Mouse (Mus musculus): ENCODE measurements around the gene Psg28.
"Not testable (repeated sequence)": the region's sequence is repeated elsewhere in the genome, so short reads cannot be mapped to it uniquely, and the experiment has no call there.

Psg28 gene

DNA sequence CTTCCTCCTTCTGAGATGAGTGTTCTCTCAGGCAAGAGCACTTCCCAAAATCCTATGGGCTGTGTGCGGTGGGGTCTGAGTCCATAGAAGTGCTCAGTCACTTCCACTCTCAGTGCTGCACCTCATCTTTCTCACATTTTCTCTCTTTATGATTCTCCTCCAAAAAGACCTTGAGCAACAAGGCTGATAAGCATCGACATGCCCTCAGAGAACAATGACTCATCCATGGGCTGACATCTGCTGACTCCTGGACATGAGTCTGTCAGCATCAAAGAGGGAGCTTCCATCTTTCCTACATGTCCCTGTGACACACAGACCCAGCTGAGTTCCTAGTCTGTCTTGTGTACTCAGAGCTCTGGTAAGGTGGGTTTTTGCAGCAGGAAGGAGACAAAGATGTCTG is at the start of gene Psg28:
Psg28 (minus strand) TSS at position 101 of the 400 bp plus-strand sequence.
- not testable (repeated sequence) for DNase-seq

DNA sequence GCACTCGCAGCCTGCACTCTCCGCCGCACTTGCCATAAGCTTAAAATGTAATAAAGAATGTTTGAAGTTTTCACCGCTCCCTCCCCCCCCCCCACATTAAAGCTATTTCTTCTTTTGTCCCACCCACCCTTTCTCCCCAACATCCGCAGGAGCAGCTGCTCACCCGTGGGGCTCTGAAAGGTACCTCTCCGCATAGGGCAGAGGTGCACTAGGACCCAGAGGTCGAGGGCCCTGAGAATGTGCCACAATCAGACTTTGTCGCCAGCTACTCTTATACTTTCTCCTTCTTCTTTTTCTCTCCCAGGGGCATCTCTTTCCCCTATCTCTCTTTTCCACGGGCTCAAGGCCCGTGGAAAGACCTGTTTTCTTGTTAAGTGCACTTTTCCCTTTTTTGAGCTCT is 28.4 kb downstream of the Psg28 start:
- no peak for DNase-seq

DNA sequence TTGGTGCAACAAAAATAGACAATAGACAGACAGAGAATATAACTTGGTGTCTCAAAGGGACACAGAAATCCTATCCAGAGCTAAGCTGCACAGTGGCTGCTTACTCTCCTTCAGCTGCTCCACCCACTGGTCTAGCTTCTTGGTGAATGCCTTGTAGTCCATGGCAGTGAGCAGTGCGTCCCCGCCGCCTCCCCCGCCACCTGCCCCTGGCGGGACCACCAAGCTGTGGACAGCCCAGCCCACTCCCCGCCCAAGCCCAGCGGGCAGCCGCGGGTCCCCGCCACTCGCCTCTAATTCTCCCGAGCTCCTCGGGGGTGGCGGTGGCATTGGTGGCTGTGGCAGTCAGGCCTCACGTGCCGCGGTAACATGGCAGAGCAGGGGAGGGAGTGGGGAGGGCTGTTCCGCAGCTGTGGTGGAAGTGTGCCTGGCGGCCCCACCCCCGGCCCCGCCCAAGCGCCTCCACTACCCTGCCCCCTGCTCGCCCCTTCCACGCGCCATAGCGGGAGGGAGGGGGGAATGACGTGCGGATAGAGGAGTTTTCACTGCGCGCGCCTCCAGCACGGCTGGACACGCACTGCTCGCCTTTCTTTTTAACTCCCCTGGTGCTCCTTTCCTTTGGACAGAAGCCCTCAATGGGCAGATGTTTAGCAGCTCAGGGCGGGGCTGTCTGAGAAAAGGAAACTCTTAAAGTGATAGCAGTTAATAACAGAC is 29.2 kb downstream of the Psg28 start:
- no peak for DNase-seq

DNA sequence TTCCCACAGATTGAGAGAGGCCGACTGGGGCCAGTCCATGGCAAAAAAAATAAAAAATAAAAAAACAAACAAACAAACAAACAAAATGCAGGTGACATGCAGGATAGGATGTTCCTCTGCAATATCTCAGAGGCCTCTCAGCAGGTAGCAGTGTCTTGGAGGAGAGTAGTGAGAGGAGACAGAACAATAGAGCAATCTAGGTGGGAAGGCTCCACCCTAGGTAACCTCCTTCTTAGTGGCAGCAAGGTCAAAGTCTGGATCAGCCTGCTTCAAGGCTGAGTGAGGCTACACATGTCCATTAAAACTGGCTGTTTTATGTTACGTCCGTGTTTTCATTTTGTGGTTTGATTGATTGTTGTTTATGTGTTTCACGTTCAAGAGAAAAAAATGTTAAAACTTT is 40.4 kb downstream of the Psg28 start:
- DNase-seq = not testable (repeated sequence)

DNA sequence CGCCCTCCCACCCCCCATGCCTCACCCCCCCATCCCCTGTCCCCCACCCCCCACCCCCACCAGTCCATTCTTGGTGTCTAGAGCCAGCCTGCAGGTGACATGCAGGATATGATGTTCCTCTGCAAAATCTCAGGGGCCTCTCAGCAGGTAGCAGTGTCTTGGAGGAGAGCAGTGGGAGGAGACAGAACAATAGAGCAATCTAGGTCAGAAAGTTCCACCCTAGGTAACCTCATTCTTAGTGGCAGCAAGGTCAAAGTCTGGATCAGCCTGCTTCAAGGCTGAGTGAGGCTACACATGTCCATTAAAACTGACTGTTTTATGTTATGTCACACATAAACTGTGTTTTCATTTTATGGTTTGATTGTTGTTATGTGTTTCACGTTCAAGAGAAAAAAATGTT is 53.5 kb downstream of the Psg28 start:
- no peak for DNase-seq

Data from right cerebral cortex, postnatal 14 days (tissue).